Mouse (Mus musculus): ENCODE data around the gene Ctnna3.

- TF ChIP-seq MYOD1 (IDR thresholded peaks at IDR 0.05; ENCODE audit: control insufficient read depth, insufficient read length, low read depth) = no peak
- TF ChIP-seq CTCF (IDR thresholded peaks at IDR 0.05; ENCODE audit: control insufficient read depth, insufficient read depth, insufficient read length) = no peak
Observed at GRCm38 (mm10) chr10:64636760-64637159, 1206.9 kb downstream of the Ctnna3 start.
